Mouse (Mus musculus) megakaryocyte, adult 5-6 weeks (primary cell): ENCODE measurements around the gene Ccdc187. TPM values are rescaled to one million over a fixed set of nuclear protein-coding genes. Genes with fewer than 3 reads are reported as not detected.

Source experiments
- ATAC-seq: 2 replicates; pipeline ENCODE4 v1.8.0; 2016; ENCODE audit warnings: mild to moderate bottlenecking, inconsistent platforms; ENCODE audit not compliant: poor library complexity, severe bottlenecking
- total RNA-seq, 2 experiments: library from RNA; stranded (forward) in 1 of 2; stranded (reverse) in 1 of 2; fragments of 153-499, 151-499 nt in 1 of 2; fragments of 221-1000, 200-1000 nt in 1 of 2; gene quantifications; 2 replicates each; pipeline versions ENCODE4 v1.2.3 to v1.2.4; 2015 to 2017

The Ccdc187 gene
- total RNA-seq, 2 experiments from 2014 or later, result not detected

DNA sequence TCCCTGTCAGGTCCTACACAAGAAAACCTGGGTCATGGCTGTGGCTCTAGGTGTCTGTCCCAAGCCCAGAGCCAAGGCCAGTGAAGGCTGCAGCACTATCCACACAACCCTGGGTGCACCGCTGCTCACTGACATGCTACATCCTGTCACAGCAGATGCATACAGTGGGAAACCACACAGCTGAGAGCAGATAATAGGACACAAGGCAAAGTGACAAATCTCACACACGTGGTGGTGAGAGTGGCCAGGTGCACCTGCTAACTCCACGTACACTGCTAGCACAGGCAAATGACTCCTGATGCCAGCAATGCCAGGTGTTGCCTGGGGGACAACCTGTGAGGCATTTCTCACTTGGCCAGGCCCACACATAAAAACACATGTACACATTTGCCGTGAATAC lies 69.1 kb downstream of the Ccdc187 start:
- ATAC-seq, result no peak

DNA sequence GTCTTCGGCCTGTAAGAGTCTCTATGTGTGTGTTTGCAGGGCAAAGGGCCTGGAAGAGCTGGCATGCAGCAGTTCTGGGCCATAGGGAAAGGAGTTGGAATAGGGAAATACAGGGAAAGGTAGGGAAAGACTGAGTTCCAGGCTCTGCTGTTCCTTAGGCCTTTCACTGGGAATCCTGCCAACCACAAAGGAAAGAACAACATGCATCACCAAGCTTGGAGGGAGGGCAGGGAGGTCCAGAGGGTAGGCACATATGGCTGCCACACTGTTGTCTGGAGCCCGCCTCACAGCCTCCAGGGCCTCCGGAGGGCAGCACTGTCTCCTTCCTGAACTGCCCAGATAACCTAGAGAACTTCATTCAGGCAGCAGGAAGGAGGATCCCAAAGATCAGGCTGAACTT lies 70.4 kb downstream of the Ccdc187 start:
- ATAC-seq, result no peak

DNA sequence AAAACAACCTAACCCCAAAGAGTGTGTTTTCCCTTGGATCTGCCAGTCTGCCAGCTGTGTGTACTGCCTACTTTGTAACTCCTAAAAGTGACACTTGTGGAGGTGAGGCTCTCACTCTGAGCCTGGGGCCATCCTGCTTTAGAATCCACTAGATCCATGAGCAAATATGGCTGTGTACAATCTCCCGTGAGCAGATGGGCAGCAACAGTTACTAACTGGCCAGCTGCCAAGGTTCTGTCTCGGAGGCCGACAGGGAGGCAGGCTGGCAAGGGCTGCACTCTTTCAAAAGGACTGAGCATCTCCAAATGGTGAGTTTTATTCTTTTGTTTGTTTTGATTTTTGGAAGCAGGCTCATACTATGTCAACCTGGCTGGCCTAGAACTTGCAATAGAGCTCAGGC lies 79.8 kb downstream of the Ccdc187 start:
- no peak for ATAC-seq

DNA sequence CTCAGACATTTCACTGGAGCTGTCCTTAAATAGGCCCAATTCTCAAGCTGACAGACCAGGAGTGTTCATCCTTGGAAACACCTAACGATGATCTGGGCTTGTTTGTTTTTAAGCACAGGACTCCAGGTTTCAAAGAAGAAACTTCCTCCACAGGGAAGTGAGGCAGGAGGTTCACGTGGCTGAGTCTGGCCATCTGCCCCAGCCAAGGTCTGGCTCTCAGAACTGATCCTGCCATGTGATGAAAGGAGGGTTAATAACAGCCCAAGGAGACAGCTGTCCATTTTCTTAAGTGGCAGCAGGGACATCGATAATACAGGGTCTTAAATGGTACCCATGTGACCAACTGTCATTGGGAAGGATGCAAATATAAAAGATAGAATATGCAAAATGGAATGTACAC lies 84.8 kb downstream of the Ccdc187 start:
- no peak for ATAC-seq

DNA sequence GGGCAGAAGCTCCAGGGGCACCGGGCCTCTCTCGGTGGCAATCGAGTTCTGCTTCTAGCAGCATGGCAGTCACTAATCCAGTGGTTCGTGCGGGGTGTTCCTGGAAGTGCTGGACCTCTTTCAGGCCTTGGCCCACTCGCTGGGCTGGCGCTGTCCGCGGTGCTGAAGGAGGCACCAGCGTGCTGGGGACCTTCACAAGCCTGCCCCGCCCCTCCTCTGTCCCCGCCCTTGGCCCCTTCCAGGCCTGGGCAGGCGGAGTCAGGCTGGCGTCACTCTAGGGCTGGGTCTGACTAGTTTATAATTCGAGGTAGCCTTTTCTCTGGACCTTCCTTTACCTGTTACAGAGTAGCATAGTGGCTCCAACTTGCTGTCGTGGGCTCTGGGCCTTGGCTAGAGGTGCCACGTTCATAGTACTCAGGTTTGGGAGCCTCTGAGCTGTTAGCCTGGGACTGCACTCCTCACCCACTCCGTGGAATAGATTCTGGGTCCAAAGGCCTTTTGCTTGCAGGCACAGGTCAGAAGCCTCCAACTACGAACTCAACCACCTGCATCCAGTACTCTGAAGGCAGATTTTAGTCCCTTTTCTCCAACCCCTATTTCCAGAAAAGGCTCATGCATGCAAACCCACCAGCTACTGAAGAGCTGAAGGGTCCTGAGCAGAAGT lies 86.1 kb downstream of the Ccdc187 start, which contains the start of gene Lhx3:
Lhx3 (minus strand) TSS at position 164 of the 664 bp plus-strand sequence.
- ATAC-seq, result peak; percentile 52; the same call in 1 of the 2 replicates

DNA sequence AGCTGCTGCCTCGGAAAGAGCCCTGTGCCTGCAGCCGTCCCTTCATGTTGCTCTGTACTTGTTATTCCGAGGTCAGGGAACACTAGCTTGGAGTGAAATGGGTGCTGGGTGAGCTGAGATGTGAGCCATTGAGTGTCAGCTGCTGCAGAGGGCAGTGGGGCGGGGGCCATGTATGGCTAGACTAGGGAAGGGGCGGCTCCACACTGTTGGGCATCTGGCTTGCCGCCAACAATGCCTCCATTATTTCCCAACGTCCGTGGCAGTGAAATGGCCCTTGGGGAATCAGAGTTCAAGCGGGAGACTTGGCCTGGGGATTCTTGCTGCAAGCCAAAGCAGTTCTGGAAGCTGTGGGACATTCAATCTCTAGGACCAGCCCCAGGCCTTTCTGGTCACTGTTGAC lies 86.8 kb downstream of the Ccdc187 start:
- no peak for ATAC-seq

DNA sequence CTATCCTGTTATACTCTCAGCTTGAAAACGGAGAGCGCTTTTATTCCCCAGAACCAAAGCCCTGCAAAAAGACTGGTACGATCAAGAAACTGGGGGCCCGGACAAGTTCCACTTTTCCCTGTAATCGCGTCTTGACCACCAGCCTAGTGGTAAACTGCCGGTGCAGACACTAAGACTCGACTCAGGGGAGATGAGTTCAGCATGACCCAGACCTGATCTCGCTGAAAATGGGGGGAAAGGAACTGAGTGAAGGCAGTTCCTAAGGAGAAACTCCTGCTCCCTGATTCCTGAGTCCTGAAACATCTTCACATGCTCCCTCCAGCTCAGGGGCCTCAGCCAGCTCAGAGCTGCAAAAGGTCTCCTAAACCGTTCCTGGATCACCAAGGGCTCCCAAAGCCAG lies 88.6 kb downstream of the Ccdc187 start:
- no peak for ATAC-seq

DNA sequence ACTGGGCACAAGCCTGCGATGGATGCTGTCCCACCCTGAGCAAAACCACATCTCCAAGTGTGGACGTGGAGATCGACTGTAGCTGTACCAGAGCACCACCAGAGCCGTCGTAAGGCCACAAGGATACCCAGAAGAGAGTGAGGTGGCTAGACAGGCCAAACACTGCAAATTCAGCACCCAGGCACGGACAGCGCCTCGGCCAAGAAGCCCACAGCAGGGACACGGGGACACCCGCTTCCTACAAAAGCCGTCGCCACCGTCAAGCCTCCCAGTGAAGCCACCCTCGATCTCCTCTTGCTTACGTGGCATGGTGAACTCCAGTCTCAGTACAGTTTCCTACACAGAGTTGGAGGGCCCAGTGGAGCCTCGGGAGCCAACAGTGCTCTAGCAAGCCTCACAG lies 89.2 kb downstream of the Ccdc187 start:
- no peak for ATAC-seq

DNA sequence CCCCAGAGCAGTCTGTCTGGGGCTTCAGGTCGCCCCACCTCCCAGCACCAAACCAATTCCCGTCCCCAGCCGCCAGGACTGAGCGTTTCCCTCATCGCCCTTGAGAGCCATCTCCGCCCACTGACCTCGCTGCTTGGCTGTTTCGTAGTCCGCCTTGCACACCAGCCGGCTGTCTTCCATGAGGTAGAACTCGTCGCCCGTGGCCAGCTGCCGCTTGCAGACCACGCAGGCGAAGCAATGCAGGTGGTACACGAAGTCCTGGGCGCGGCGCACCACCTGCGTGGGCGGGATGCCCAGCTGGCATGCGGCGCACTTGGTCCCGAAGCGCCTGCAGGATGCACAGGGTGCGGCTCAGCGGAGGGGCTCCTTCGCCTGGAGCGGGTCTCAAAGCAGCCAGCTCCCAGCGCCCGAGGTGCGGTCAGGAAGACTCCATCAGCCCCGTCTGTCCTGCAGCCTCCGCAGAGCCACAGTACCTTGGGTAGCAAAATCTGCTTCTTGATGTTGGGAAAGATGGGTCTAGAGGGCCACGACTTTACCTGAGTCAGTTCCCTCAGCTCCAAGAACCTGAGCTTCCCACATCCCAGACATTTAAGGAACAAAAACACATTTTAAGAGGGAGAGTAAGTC lies 91.4 kb downstream of the Ccdc187 start:
- ATAC-seq, result no peak

DNA sequence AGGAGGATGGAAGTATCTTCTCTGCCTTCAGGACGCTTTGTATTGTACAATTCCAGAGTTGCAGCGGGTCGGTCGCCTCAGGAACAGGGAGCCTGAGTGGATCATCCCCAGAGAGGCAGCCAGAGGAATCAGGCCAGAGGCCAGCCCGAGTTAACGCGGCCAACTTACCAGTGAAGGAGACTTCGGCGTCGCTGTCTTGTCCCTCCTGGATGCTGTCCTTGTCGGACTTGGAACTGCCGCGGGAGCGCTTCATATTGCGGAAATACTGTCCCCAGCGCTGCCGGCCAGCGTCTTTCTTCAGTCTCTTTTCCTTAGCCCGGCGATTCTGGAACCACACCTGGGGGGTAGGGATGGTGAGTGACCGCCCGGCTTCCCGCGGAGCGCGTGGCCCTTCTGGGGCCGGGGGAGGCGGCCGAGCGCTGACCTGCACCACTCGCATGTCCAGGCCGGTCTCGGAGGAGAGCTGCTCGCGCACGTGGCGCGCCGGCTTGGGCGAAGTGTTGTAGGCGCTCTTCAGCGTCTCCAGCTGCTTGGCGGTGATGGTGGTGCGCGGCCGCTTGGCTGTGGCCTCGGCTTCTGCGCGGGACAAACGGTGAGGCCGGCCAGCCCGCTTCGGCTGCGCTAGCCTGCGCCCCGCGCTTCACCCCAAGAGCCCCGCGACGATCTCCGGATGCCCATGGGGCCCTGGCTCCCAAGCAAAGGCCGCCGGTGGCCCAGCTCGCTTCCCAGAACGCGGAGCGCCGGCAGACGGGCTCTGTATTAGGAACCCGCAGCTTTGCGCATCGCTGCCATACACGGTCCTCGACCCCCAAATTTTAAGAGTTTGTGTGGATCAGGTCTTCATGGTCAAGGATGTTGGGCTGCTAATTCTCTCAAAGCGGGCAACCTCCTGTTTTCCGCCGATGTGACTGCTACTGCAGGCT lies 92.2 kb downstream of the Ccdc187 start:
- ATAC-seq, result no peak

DNA sequence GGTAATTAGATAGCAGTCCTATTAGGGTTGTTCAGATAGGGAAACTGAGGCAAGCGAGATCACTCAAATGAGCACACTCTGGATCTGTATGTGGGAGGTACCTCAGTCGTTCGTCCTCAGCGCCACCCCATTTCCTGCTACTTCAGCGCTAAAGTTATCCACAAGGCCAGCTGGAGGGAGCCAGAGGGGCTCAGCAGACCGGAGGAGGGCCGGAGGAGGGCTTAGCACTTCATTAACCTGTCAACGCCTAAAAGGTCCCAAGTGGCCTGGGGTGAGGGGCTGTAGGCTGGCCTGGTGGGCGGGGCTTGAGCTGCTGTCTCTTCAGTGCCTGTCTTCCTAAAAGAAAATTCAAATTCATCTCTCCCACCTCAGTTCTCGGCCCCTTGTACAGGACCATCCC lies 95.9 kb downstream of the Ccdc187 start:
- no peak for ATAC-seq

DNA sequence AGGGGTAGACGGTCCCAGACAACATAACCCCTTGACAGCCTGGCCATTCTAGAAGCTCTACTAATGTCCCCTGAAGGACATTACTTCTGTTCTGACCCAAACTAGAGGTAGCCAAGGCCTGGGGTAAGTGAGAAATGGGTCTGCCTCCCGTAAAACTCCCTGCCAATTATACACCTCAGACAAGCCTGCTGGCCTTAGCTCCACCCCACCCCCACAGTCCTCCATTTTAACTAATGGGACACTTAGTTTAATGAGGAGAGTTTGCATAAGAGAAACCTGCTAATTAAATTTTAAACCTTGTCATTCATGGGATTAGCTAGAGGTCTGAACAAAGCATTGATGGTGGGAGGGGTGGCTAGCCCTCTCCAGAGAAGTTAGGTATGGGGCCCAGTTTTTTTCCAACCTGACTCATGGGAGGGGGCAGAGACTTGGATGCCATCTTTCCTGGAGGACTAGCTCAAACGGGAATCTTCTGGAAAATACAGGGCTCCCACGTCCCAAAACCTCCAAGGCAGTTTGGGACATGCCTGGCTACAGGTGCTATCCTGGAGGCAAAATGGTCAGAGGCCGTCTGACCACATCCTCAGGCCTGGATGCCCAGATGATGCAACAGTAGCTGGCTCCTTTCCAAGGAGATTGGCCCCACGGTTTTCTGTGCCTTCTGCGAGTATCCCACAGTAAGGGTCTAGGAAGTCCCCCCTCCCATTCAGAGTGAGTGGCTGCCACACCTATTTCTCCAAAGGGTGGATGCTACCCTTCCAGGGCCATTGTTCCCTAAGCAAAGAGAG lies 99.6 kb downstream of the Ccdc187 start:
- no peak for ATAC-seq

Other genes starting within 250 kb of the Ccdc187 start
- gene Nacc2, start 171.3 kb downstream of the Ccdc187 start, total RNA-seq (2015), result 2.1 and 3.0 TPM in 2 replicates
- gene Nacc2, start 171.3 kb downstream of the Ccdc187 start, total RNA-seq (2017), result 1.7 and 3.6 TPM in 2 replicates
- gene Lhx3, start 86.3 kb downstream of the Ccdc187 start, total RNA-seq (2015), result not detected in 2 replicates
- gene Lhx3, start 86.3 kb downstream of the Ccdc187 start, total RNA-seq (2017), result not detected in 2 replicates
- gene Qsox2, start 57.0 kb downstream of the Ccdc187 start, total RNA-seq (2015), result 3.5 and 4.7 TPM in 2 replicates
- gene Qsox2, start 57.0 kb downstream of the Ccdc187 start, total RNA-seq (2017), result 1.9 and 2.5 TPM in 2 replicates
- gene Gpsm1, start 21.0 kb upstream of the Ccdc187 start, total RNA-seq (2015), result 1.9 and 2.4 TPM in 2 replicates
- gene Gpsm1, start 21.0 kb upstream of the Ccdc187 start, total RNA-seq (2017), result 2.2 and 4.0 TPM in 2 replicates
- gene Dnlz, start 57.6 kb upstream of the Ccdc187 start, total RNA-seq (2015), result 4.4 and 5.8 TPM in 2 replicates
- 5.1 TPM in 2 replicates for gene Dnlz, start 57.6 kb upstream of the Ccdc187 start, total RNA-seq (2017)
- gene Card9, start 66.4 kb upstream of the Ccdc187 start, total RNA-seq (2015), result 42.6 and 45.3 TPM in 2 replicates
- gene Card9, start 66.4 kb upstream of the Ccdc187 start, total RNA-seq (2017), result 141 and 169 TPM in 2 replicates
- gene Snapc4, start 86.1 kb upstream of the Ccdc187 start, total RNA-seq (2015), result 6.1 and 10.7 TPM in 2 replicates
- 12.2 and 13.3 TPM in 2 replicates for gene Snapc4, start 86.1 kb upstream of the Ccdc187 start, total RNA-seq (2017)
- 62.2 and 76.5 TPM in 2 replicates for gene Entr1, start 94.8 kb upstream of the Ccdc187 start, total RNA-seq (2015)
- gene Entr1, start 94.8 kb upstream of the Ccdc187 start, total RNA-seq (2017), result 60.4 and 63.4 TPM in 2 replicates
- 26.4 and 27.1 TPM in 2 replicates for gene Pmpca, start 94.8 kb upstream of the Ccdc187 start, total RNA-seq (2015)
- 35.0 and 38.5 TPM in 2 replicates for gene Pmpca, start 94.8 kb upstream of the Ccdc187 start, total RNA-seq (2017)
- 13.2 and 17.0 TPM in 2 replicates for gene Inpp5e, start 114.6 kb upstream of the Ccdc187 start, total RNA-seq (2015)
- 7.8 and 10.4 TPM in 2 replicates for gene Inpp5e, start 114.6 kb upstream of the Ccdc187 start, total RNA-seq (2017)
- 41.6 and 43.9 TPM in 2 replicates for gene Sec16a, start 150.7 kb upstream of the Ccdc187 start, total RNA-seq (2015)
- 31.1 and 34.6 TPM in 2 replicates for gene Sec16a, start 150.7 kb upstream of the Ccdc187 start, total RNA-seq (2017)
- 37.6 and 43.0 TPM in 2 replicates for gene Notch1, start 222.1 kb upstream of the Ccdc187 start, total RNA-seq (2015)
- gene Notch1, start 222.1 kb upstream of the Ccdc187 start, total RNA-seq (2017), result 22.3 and 48.3 TPM in 2 replicates